Mouse (Mus musculus) megakaryocyte, embryonic 14.5 days (primary cell): ENCODE results near the gene Fbxl17.

ENCODE experiments used
- FLI1 ChIP-seq: IDR thresholded peaks from 2 replicates; pipeline ENCODE4 v1.6.1; 2012; ENCODE audit warnings: low read length, inconsistent platforms, mixed read lengths
- GATA1 ChIP-seq: IDR thresholded peaks from 3 replicates; pipeline ENCODE4 v1.6.1; 2012; ENCODE audit warnings: mixed read lengths, low read length, inconsistent platforms, borderline replicate concordance

- TF ChIP-seq GATA1 = no peak
- no peak for TF ChIP-seq FLI1
Measured at GRCm38 (mm10) chr17:63341203-63341602, 158.6 kb downstream of the Fbxl17 start.
